Mouse (Mus musculus) right cerebral cortex, adult 2 months (tissue): Measurements from ENCODE around the gene Skint9.
"Not testable (repeated sequence)": the region's sequence is repeated elsewhere in the genome, so short reads cannot be mapped to it uniquely, and the experiment has no call there.

Experiments
- DNase-seq, 2 experiments: peaks; one replicate each; pipeline ENCODE4 v3.0.0; 2021 to 2022; ENCODE audit warnings: low spot score in 2 of 2

Skint9 gene

GRCm38 (mm10) chr4:112433885-112434284, at the start of gene Skint9:
Gene Skint9 (minus strand): TSS chr4:112433985.
- DNase-seq: no peak

GRCm38 (mm10) chr4:112432685-112433084, 1.1 kb downstream of the Skint9 start:
- DNase-seq: no peak

GRCm38 (mm10) chr4:112432223-112432622, 1.6 kb downstream of the Skint9 start:
- no peak for DNase-seq

GRCm38 (mm10) chr4:112349111-112349510, 84.7 kb downstream of the Skint9 start:
- DNase-seq: not testable (repeated sequence)
